Mouse (Mus musculus) gastrocnemius, postnatal 4 days (tissue): ENCODE results near the gene Adora2b. TPM values are rescaled to one million over a fixed set of nuclear protein-coding genes. Genes with fewer than 3 reads are reported as not detected.
A peak's percentile ranks its signal among the peaks of the same experiment; 100 is the strongest.
"Not testable (repeated sequence)": the region's sequence is repeated elsewhere in the genome, so short reads cannot be mapped to it uniquely, and the experiment has no call there.

Experiments
- DNase-seq, 2 experiments: peaks; one replicate each; pipeline ENCODE4 v3.0.0; 2021 to 2022; ENCODE audit warnings: low spot score in 2 of 2, mixed read lengths in 2 of 2
- total RNA-seq, 2 experiments: library from RNA; stranded (reverse); gene quantifications; 2 replicates each; pipeline ENCODE4 v1.2.3; 2021

The Adora2b gene
- total RNA-seq, 2 experiments from 2014 or later = 2.3 to 2.4 TPM

- no peak for DNase-seq
These were observed 14.8 kb downstream of the Adora2b start for GRCm38 (mm10) chr11:62263599-62263998.

- no peak for DNase-seq
These were observed 15.2 kb downstream of the Adora2b start for GRCm38 (mm10) chr11:62264018-62264417.

- DNase-seq = no peak
These were observed 16.9 kb downstream of the Adora2b start for GRCm38 (mm10) chr11:62265642-62266041.

- DNase-seq = no peak
These were observed 17.9 kb downstream of the Adora2b start for GRCm38 (mm10) chr11:62266466-62267214.

GRCm38 (mm10) chr11:62268381-62268780 is 19.6 kb downstream of the Adora2b start:
- DNase-seq = no peak

- no peak for DNase-seq
These were observed 20.3 kb downstream of the Adora2b start for GRCm38 (mm10) chr11:62269097-62269496.

GRCm38 (mm10) chr11:62270851-62271250 is 22.1 kb downstream of the Adora2b start:
- DNase-seq = no peak

- peak in 1 of 2 experiments; percentile 12 for DNase-seq
These were observed 28.3 kb downstream of the Adora2b start for GRCm38 (mm10) chr11:62277086-62277485.

- peak; percentile 38 to 68 for DNase-seq
These were observed 29.2 kb downstream of the Adora2b start for GRCm38 (mm10) chr11:62278027-62278426.

GRCm38 (mm10) chr11:62280675-62281600 is 32.2 kb downstream of the Adora2b start, which contains the start of the genes Zswim7 and Ttc19:
Gene Zswim7, minus strand, starts transcription at chr11:62281375.
Gene Ttc19, plus strand, starts transcription at chr11:62281473.
- DNase-seq = peak; percentile 93

- DNase-seq = no peak
These were observed 32.8 kb downstream of the Adora2b start for GRCm38 (mm10) chr11:62281601-62281997.

GRCm38 (mm10) chr11:62284020-62284419 is 35.2 kb downstream of the Adora2b start:
- DNase-seq = not testable (repeated sequence)

GRCm38 (mm10) chr11:62285020-62285419 is 36.2 kb downstream of the Adora2b start:
- DNase-seq = peak in 1 of 2 experiments; percentile 12

GRCm38 (mm10) chr11:62287700-62288099 is 38.9 kb downstream of the Adora2b start:
- DNase-seq = no peak

- DNase-seq = no peak
These were observed 45.3 kb downstream of the Adora2b start for GRCm38 (mm10) chr11:62294121-62294520.

- no peak for DNase-seq
These were observed 50.1 kb downstream of the Adora2b start for GRCm38 (mm10) chr11:62298883-62299282.

GRCm38 (mm10) chr11:62305866-62306265 is 57.1 kb downstream of the Adora2b start:
- no peak for DNase-seq

- DNase-seq = no peak
These were observed 60.5 kb downstream of the Adora2b start for GRCm38 (mm10) chr11:62309296-62309695.

GRCm38 (mm10) chr11:62314984-62315383 is 66.2 kb downstream of the Adora2b start:
- no peak for DNase-seq
